Mouse (Mus musculus) liver, embryonic 11.5 days (tissue): ENCODE results near the gene Cldn9. TPM values are rescaled to one million over a fixed set of nuclear protein-coding genes. Genes with fewer than 3 reads are reported as not detected.

Source experiments
- ATAC-seq: fragments of 200-750 bp; cut with Nextera tagmentation; replicated peaks from 2 replicates; pipeline ENCODE4 v1.8.0; 2017; ENCODE audit warnings: moderate number of reproducible peaks, mild to moderate bottlenecking, moderate TSS enrichment, moderate library complexity; ENCODE audit not compliant: low FRiP score
- DNase-seq: peaks from one replicate; pipeline ENCODE4 v3.0.0-alpha.2; 2017; ENCODE audit warnings: low spot score
- H3K27ac ChIP-seq: fragments of 300-500 bp; sonication (generic); 2 replicates; pipeline ENCODE4 v1.5.1; 2014; ENCODE audit warnings: mild to moderate bottlenecking, low read depth, low read length, control low read depth
- H3K27me3 ChIP-seq: fragments of 300-500 bp; sonication (generic); replicated peaks from 2 replicates; pipeline ENCODE4 v1.6.1; 2014; ENCODE audit warnings: low read length, mixed read lengths; ENCODE audit not compliant: control insufficient read depth, insufficient read depth
- H3K36me3 ChIP-seq: fragments of 300-500 bp; sonication (generic); 2 replicates; pipeline ENCODE4 v1.6.1; 2014; ENCODE audit warnings: mild to moderate bottlenecking, low read length, moderate library complexity, mixed read lengths; ENCODE audit not compliant: control insufficient read depth, insufficient read depth
- H3K4me1 ChIP-seq: fragments of 300-500 bp; sonication (generic); replicated peaks from 2 replicates; pipeline ENCODE4 v1.6.1; 2014; ENCODE audit warnings: low read length, mixed read lengths; ENCODE audit not compliant: control insufficient read depth, insufficient read depth
- H3K4me2 ChIP-seq: fragments of 300-500 bp; sonication (generic); 2 replicates; pipeline ENCODE4 v1.6.1; 2014; ENCODE audit warnings: mild to moderate bottlenecking, control low read depth, moderate library complexity
- H3K4me3 ChIP-seq: fragments of 300-500 bp; sonication (generic); 2 replicates; pipeline ENCODE4 v1.5.1; 2014; ENCODE audit warnings: low read depth, low read length, control low read depth
- H3K9ac ChIP-seq: fragments of 300-500 bp; sonication (generic); 2 replicates; pipeline ENCODE4 v1.6.1; 2014; ENCODE audit warnings: low read depth, low read length, control low read depth
- H3K9me3 ChIP-seq: fragments of 300-500 bp; sonication (generic); 2 replicates; pipeline ENCODE4 v1.6.1; 2016; ENCODE audit warnings: low read length, inconsistent platforms, mixed read lengths; ENCODE audit not compliant: control insufficient read depth
- WGBS: fragments of 180-500 bp; shearing (Covaris S2); extraction: QIAGEN DNeasy Blood & Tissue Kit; methylation state at CpG from one replicate; pipeline ENCODE4 v1.1.7; 2014; 5-methylcytosine and 5-hydroxymethylcytosine counted together
- polyA plus RNA-seq: library from polyadenylated mRNA; unstranded; fragments of >200 nt; fragmentation: Nextera tagmentation; extraction: Ambion mirVana; gene quantifications from 2 replicates; pipeline ENCODE4 v1.2.1, GENCODE M21; 2014

The Cldn9 gene
- 0.49 and 0.56 TPM in 2 replicates for polyA plus RNA-seq

GRCm38 (mm10) chr17:23683856-23684672 is at the start of gene Cldn9:
Cldn9 (minus strand) TSS chr17:23684026.
- Histone ChIP-seq H3K27me3 (peaks cover 57% of the 10 kb centered on the region), H3K4me2 (no peak within 1 kb of the TSS), H3K27ac (no peak within 1 kb of the TSS), H3K9me3 (no peaks in the 10 kb centered on the region), H3K9ac (no peak within 1 kb of the TSS), H3K4me1 (0 out of 2 replicates have a peak, but pooled peaks cover 2% of the 10 kb centered on the region), H3K36me3 (no peaks in the 10 kb centered on the region), H3K4me3 (no peak within 1 kb of the TSS)
- ATAC-seq (no peak), DNase-seq (no peak)
- WGBS, result 27% methylated on average over 15 of the region's 15 CpGs

GRCm38 (mm10) chr17:23730441-23730840 is 46.6 kb upstream of the Cldn9 start:
- Histone ChIP-seq H3K36me3 (peaks cover 3% of the 10 kb centered on the region), H3K9me3 (no peaks in the 10 kb centered on the region), H3K27ac (no peak overlapping the region), H3K4me2 (no peak overlapping the region), H3K4me3 (no peak overlapping the region), H3K9ac (no peak overlapping the region), H3K27me3 (no peaks in the 10 kb centered on the region), H3K4me1 (peaks cover 11% of the 10 kb centered on the region; the same call in 1 of the 2 replicates)
- WGBS, result 69% methylated on average over 1 of the region's 1 CpGs
- no peak for DNase-seq
- ATAC-seq, result no peak

DNA sequence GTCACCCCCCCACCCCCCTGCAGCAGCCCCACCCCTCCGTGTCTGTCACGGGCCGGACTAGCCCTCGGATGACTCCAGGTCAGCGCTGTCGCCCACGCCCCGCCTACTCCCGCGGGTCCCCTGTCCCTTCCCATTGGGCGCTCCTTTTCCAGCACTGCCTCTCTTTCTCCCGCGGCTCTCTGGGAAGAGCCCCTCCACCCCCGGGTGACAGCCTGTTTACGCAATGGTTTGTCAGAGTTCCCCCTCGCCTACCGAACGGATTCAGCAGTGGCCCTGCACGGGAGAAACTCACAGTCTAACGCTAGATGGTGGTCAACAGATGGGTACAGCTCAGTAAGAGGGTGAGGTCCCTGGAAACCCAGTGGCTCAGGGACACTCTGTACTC is 42.9 kb upstream of the Cldn9 start:
- Histone ChIP-seq H3K4me1 (peaks cover 12% of the 10 kb centered on the region; the same call in 1 of the 2 replicates), H3K4me3 (peak overlapping the region; percentile 86), H3K36me3 (no peaks in the 10 kb centered on the region), H3K27ac (peak overlapping the region; percentile 93), H3K4me2 (peak overlapping the region; percentile 75), H3K27me3 (no peaks in the 10 kb centered on the region), H3K9me3 (no peaks in the 10 kb centered on the region), H3K9ac (peak overlapping the region; percentile 96)
- peak; percentile 85 for ATAC-seq
- DNase-seq, result peak; percentile 87
- WGBS, result under 1% methylated on average over 20 of the region's 20 CpGs

DNA sequence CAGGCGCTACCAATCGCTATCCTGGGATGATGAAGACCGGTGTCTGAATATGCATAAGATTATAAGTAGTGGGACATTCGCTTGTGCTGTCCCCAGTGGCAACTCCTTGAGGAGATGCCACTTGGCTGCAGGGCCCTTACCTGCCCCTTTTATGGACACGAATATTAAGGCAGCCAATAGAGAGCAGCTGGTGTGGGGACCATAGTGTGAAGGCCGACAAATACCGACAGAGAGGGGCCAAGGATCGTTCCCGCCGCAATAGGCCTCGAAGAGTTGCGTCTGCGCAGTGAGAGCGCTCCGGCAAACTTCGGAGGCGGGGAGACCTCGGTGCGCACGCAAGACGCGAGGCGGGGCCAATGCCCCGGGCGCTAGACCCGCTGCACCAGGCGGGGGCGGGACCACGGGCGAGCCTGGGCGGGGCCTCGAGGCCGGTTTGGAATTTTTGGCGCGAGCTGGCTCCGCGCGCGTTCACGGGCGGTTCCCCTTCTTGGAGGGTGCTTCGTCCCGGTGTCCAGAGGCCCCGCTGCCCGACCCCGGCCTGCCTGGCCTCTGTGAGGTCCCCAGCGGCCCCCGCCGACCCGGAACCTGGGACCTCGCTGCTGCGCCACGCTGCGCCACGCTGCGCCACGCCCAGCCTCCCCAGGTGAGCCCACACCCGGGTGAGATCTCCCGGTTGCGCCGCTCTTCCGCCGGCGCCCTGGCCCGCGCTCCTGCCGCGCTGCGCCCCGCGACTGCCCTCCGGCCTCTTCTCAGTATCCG is 42.4 kb upstream of the Cldn9 start, which contains the start of gene Pkmyt1:
Gene Pkmyt1 (plus strand): TSS at position 338 of the 759 bp plus-strand sequence.
- peak; percentile 92 for ATAC-seq
- DNase-seq, result peak; percentile 95
- Histone ChIP-seq H3K4me3 (peak within 1 kb of the TSS; percentile 86), H3K9me3 (no peaks in the 10 kb centered on the region), H3K36me3 (no peaks in the 10 kb centered on the region), H3K27ac (peak within 1 kb of the TSS; percentile 93), H3K4me2 (peak within 1 kb of the TSS; percentile 75), H3K27me3 (no peaks in the 10 kb centered on the region), H3K4me1 (peaks cover 12% of the 10 kb centered on the region; the same call in 1 of the 2 replicates), H3K9ac (peak within 1 kb of the TSS; percentile 96)
- 2% methylated on average over 73 of the region's 73 CpGs for WGBS

- Histone ChIP-seq H3K36me3 (no peaks in the 10 kb centered on the region), H3K4me1 (peaks cover 12% of the 10 kb centered on the region; the same call in 1 of the 2 replicates), H3K27ac (peak overlapping the region; percentile 93), H3K27me3 (no peaks in the 10 kb centered on the region), H3K4me2 (peak overlapping the region; percentile 75), H3K9me3 (no peaks in the 10 kb centered on the region), H3K4me3 (peak overlapping the region; percentile 86), H3K9ac (peak overlapping the region; percentile 96)
- DNase-seq, result no peak
- WGBS, result 64% methylated on average over 4 of the region's 4 CpGs
- no peak for ATAC-seq
Measured at GRCm38 (mm10) chr17:23725477-23725876, 41.7 kb upstream of the Cldn9 start.

- Histone ChIP-seq H3K36me3 (no peaks in the 10 kb centered on the region), H3K4me2 (no peak within 1 kb of the TSS), H3K4me1 (peaks cover 11% of the 10 kb centered on the region; the same call in 1 of the 2 replicates), H3K4me3 (no peak within 1 kb of the TSS), H3K9ac (no peak within 1 kb of the TSS), H3K27ac (no peak within 1 kb of the TSS), H3K27me3 (no peaks in the 10 kb centered on the region), H3K9me3 (no peaks in the 10 kb centered on the region)
- no peak for ATAC-seq
- no peak for DNase-seq
- WGBS, result 76% methylated on average over 7 of the region's 7 CpGs
Measured at GRCm38 (mm10) chr17:23722376-23723125, 38.7 kb upstream of the Cldn9 start, which contains the start of gene 1520401A03Rik. 1520401A03Rik (minus strand) TSS chr17:23722783.

- WGBS, result 85% methylated on average over 2 of the region's 2 CpGs
- DNase-seq (no peak), ATAC-seq (no peak)
- no peak overlapping the region for H3K9ac ChIP-seq
- H3K4me3 ChIP-seq, result no peak overlapping the region
- H3K4me2 ChIP-seq, result no peak overlapping the region
- no peak overlapping the region for H3K27ac ChIP-seq
- no peaks in the 10 kb centered on the region for H3K27me3 ChIP-seq
- no peaks in the 10 kb centered on the region for H3K9me3 ChIP-seq
- H3K36me3 ChIP-seq, result no peaks in the 10 kb centered on the region
- peaks cover 5% of the 10 kb centered on the region; the same call in 1 of the 2 replicates for H3K4me1 ChIP-seq
Measured at GRCm38 (mm10) chr17:23721886-23722285, 38.1 kb upstream of the Cldn9 start.

DNA sequence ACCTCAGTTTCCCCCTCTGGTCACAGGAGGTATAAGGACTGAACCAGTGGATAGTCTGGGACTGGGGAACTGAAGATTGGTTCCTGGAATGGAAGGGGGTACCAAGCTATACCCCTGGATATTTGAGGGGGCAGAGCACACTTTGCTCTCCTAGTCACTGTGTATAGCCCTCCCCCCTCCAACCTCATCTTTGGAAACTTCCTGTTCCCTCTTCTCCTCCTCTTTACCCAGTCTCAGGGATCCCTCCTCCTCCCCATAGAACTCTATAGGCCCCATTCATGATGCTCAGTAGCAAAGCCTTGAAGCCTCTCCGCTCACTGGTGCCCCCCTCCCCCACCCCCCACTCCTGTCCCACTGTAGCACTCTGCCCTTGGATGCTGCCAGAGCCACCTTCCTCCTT is 35.6 kb upstream of the Cldn9 start:
- Histone ChIP-seq H3K4me2 (no peak overlapping the region), H3K27me3 (no peaks in the 10 kb centered on the region), H3K36me3 (no peaks in the 10 kb centered on the region), H3K4me3 (no peak overlapping the region), H3K27ac (no peak overlapping the region), H3K9ac (no peak overlapping the region), H3K9me3 (no peaks in the 10 kb centered on the region), H3K4me1 (no peaks in the 10 kb centered on the region)
- 25% methylated on average over 1 of the region's 1 CpGs for WGBS
- no peak for DNase-seq
- ATAC-seq, result 0 out of 2 replicates have a peak, but pooled peaks have one; percentile 11
